Mouse (Mus musculus): ENCODE results near the gene Ccdc190.

DNA sequence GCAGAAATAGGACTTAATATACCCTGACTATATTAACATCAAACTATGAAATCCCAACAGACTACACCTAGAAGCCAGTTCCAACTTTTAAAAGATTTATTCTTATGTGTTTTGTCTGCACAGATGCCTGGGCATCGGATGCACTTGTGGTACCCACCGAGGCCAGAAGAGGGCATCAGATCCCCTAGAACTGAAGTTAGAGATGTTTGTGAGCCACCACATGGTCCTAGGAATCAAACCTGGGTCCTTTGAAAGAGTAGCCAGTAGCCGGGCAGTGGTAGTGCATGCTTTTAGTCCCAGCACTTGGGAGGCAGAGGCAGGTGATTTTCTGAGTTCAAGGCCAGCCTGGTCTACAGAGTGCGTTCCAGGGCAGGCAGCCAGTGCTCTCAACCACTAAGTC is 22.2 kb downstream of the Ccdc190 start:
- TF ChIP-seq POLR2A (IDR thresholded peaks at IDR 0.05; ENCODE audit: control insufficient read depth, low read depth, low read length), result no peak
- TF ChIP-seq CTCF (IDR thresholded peaks at IDR 0.05; ENCODE audit: control insufficient read depth, insufficient read depth, insufficient replicate concordance, low read depth, low read length), result peak; percentile 17; the same call in 1 of the 2 replicates

Measured in testis, adult 2 months (tissue).